Mouse (Mus musculus): ENCODE results near the gene Rab19. TPM values are rescaled to one million over a fixed set of nuclear protein-coding genes. Genes with fewer than 3 reads are reported as not detected.
"Not testable (repeated sequence)": the region's sequence is repeated elsewhere in the genome, so short reads cannot be mapped to it uniquely, and the experiment has no call there.

Gene Rab19
- polyA plus RNA-seq, 1 experiment from 2014 or later, result 0.64 TPM

GRCm38 (mm10) chr6:39373301-39373955 is 7.5 kb upstream of the Rab19 start:
- no peak for ATAC-seq (replicated peaks; ENCODE audit: insufficient number of reproducible peaks, low FRiP score, low TSS enrichment)
- H3K27ac ChIP-seq (ENCODE audit: low read depth, low read length), result peak overlapping the region; percentile 81

GRCm38 (mm10) chr6:39376775-39377174 is 4.2 kb upstream of the Rab19 start:
- Histone ChIP-seq H3K36me3 (ENCODE audit: control insufficient read depth, insufficient read depth, low read length) (no peaks in the 10 kb centered on the region), H3K4me3 (ENCODE audit: low read depth, low read length) (peak overlapping the region; percentile 86), H3K27me3 (ENCODE audit: control insufficient read depth, insufficient read depth, low read length) (peaks cover 5% of the 10 kb centered on the region; the same call in 1 of the 2 replicates), H3K9ac (ENCODE audit: low read depth, low read length) (peak overlapping the region; percentile 93), H3K4me1 (ENCODE audit: control insufficient read depth, insufficient read depth, low read length) (peaks cover 14% of the 10 kb centered on the region), H3K27ac (ENCODE audit: low read depth, low read length) (no peak overlapping the region), H3K4me2 (peak overlapping the region; percentile 72), H3K9me3 (replicated peaks; ENCODE audit: control insufficient read depth, low read length) (no peaks in the 10 kb centered on the region)
- no peak for ATAC-seq (replicated peaks; ENCODE audit: insufficient number of reproducible peaks, low FRiP score, low TSS enrichment)
- WGBS (ENCODE audit: insufficient replicate concordance), result 24% methylated on average over 9 of the region's 9 CpGs

More at GRCm38 (mm10) chr6:39373301-39373955, 7.5 kb upstream of the Rab19 start:
- WGBS (ENCODE audit: insufficient replicate concordance), result 76% methylated on average over 4 of the region's 4 CpGs
- H3K9ac ChIP-seq (ENCODE audit: low read depth, low read length), result 0 out of 2 replicates have a peak overlapping the region, but pooled peaks have one; percentile 52
- no peaks in the 10 kb centered on the region for H3K36me3 ChIP-seq (ENCODE audit: control insufficient read depth, insufficient read depth, low read length)
- no peak overlapping the region for H3K4me3 ChIP-seq (ENCODE audit: low read depth, low read length)
- H3K4me2 ChIP-seq, result no peak overlapping the region
- no peaks in the 10 kb centered on the region for H3K9me3 ChIP-seq (replicated peaks; ENCODE audit: control insufficient read depth, low read length)
- peaks cover 14% of the 10 kb centered on the region for H3K4me1 ChIP-seq (ENCODE audit: control insufficient read depth, insufficient read depth, low read length)
- no peaks in the 10 kb centered on the region for H3K27me3 ChIP-seq (ENCODE audit: control insufficient read depth, insufficient read depth, low read length)

GRCm38 (mm10) chr6:39377311-39377827 is 3.6 kb upstream of the Rab19 start, which contains the start of gene Slc37a3:
TSS of gene Slc37a3 (minus strand) at chr6:39377675.
- Histone ChIP-seq H3K4me1 (ENCODE audit: control insufficient read depth, insufficient read depth, low read length) (peaks cover 14% of the 10 kb centered on the region), H3K4me3 (ENCODE audit: low read depth, low read length) (peak within 1 kb of the TSS; percentile 86), H3K27ac (ENCODE audit: low read depth, low read length) (no peak within 1 kb of the TSS), H3K9ac (ENCODE audit: low read depth, low read length) (peak within 1 kb of the TSS; percentile 93), H3K4me2 (peak within 1 kb of the TSS; percentile 72), H3K9me3 (replicated peaks; ENCODE audit: control insufficient read depth, low read length) (no peaks in the 10 kb centered on the region), H3K27me3 (ENCODE audit: control insufficient read depth, insufficient read depth, low read length) (peaks cover 5% of the 10 kb centered on the region; the same call in 1 of the 2 replicates), H3K36me3 (ENCODE audit: control insufficient read depth, insufficient read depth, low read length) (no peaks in the 10 kb centered on the region)
- peak; percentile 86 for ATAC-seq (replicated peaks; ENCODE audit: insufficient number of reproducible peaks, low FRiP score, low TSS enrichment)
- WGBS (ENCODE audit: insufficient replicate concordance), result under 1% methylated on average over 42 of the region's 43 CpGs

- not testable (repeated sequence) for H3K36me3 ChIP-seq (ENCODE audit: control insufficient read depth, insufficient read depth, low read length); H3K9ac ChIP-seq (ENCODE audit: low read depth, low read length); H3K27me3 ChIP-seq (ENCODE audit: control insufficient read depth, insufficient read depth, low read length); H3K4me3 ChIP-seq (ENCODE audit: low read depth, low read length); ATAC-seq (replicated peaks; ENCODE audit: insufficient number of reproducible peaks, low FRiP score, low TSS enrichment); H3K4me1 ChIP-seq (ENCODE audit: control insufficient read depth, insufficient read depth, low read length); H3K9me3 ChIP-seq (replicated peaks; ENCODE audit: control insufficient read depth, low read length); H3K4me2 ChIP-seq; H3K27ac ChIP-seq (ENCODE audit: low read depth, low read length)
- 81% methylated on average over 11 of the region's 13 CpGs for WGBS (ENCODE audit: insufficient replicate concordance)
These were observed 2.7 kb upstream of the Rab19 start for GRCm38 (mm10) chr6:39378161-39378835.

- WGBS (ENCODE audit: insufficient replicate concordance), result 38% methylated on average over 4 of the region's 4 CpGs
- Histone ChIP-seq H3K4me2 (no peak overlapping the region), H3K9ac (ENCODE audit: low read depth, low read length) (no peak overlapping the region), H3K27ac (ENCODE audit: low read depth, low read length) (no peak overlapping the region), H3K36me3 (ENCODE audit: control insufficient read depth, insufficient read depth, low read length) (no peaks in the 10 kb centered on the region), H3K27me3 (ENCODE audit: control insufficient read depth, insufficient read depth, low read length) (peaks cover 5% of the 10 kb centered on the region; the same call in 1 of the 2 replicates), H3K9me3 (replicated peaks; ENCODE audit: control insufficient read depth, low read length) (no peaks in the 10 kb centered on the region), H3K4me1 (ENCODE audit: control insufficient read depth, insufficient read depth, low read length) (peaks cover 8% of the 10 kb centered on the region), H3K4me3 (ENCODE audit: low read depth, low read length) (no peak overlapping the region)
- no peak for ATAC-seq (replicated peaks; ENCODE audit: insufficient number of reproducible peaks, low FRiP score, low TSS enrichment)
These were observed 1.8 kb upstream of the Rab19 start for GRCm38 (mm10) chr6:39379224-39379623.

- Histone ChIP-seq H3K4me2 (no peak overlapping the region), H3K36me3 (ENCODE audit: control insufficient read depth, insufficient read depth, low read length) (no peaks in the 10 kb centered on the region), H3K4me3 (ENCODE audit: low read depth, low read length) (no peak overlapping the region), H3K27ac (ENCODE audit: low read depth, low read length) (no peak overlapping the region), H3K9me3 (replicated peaks; ENCODE audit: control insufficient read depth, low read length) (no peaks in the 10 kb centered on the region), H3K4me1 (ENCODE audit: control insufficient read depth, insufficient read depth, low read length) (peaks cover 8% of the 10 kb centered on the region), H3K9ac (ENCODE audit: low read depth, low read length) (no peak overlapping the region), H3K27me3 (ENCODE audit: control insufficient read depth, insufficient read depth, low read length) (peaks cover 5% of the 10 kb centered on the region; the same call in 1 of the 2 replicates)
- 57% methylated on average over 8 of the region's 8 CpGs for WGBS (ENCODE audit: insufficient replicate concordance)
- no peak for ATAC-seq (replicated peaks; ENCODE audit: insufficient number of reproducible peaks, low FRiP score, low TSS enrichment)
These were observed 1.2 kb upstream of the Rab19 start for GRCm38 (mm10) chr6:39379749-39380148.

- H3K4me3 ChIP-seq (ENCODE audit: low read depth, low read length), result no peak overlapping the region
- no peak for ATAC-seq (replicated peaks; ENCODE audit: insufficient number of reproducible peaks, low FRiP score, low TSS enrichment)
- H3K9me3 ChIP-seq (replicated peaks; ENCODE audit: control insufficient read depth, low read length), result no peaks in the 10 kb centered on the region
- peaks cover 8% of the 10 kb centered on the region for H3K4me1 ChIP-seq (ENCODE audit: control insufficient read depth, insufficient read depth, low read length)
- no peak overlapping the region for H3K9ac ChIP-seq (ENCODE audit: low read depth, low read length)
- WGBS (ENCODE audit: insufficient replicate concordance), result 79% methylated on average over 3 of the region's 3 CpGs
- H3K27me3 ChIP-seq (ENCODE audit: control insufficient read depth, insufficient read depth, low read length), result peaks cover 5% of the 10 kb centered on the region; the same call in 1 of the 2 replicates
- no peak overlapping the region for H3K4me2 ChIP-seq
- no peak overlapping the region for H3K27ac ChIP-seq (ENCODE audit: low read depth, low read length)
- H3K36me3 ChIP-seq (ENCODE audit: control insufficient read depth, insufficient read depth, low read length), result no peaks in the 10 kb centered on the region
These were observed 699 bp upstream of the Rab19 start for GRCm38 (mm10) chr6:39380276-39380675.

- H3K9me3 ChIP-seq (replicated peaks; ENCODE audit: control insufficient read depth, low read length), result no peaks in the 10 kb centered on the region
- H3K4me3 ChIP-seq (ENCODE audit: low read depth, low read length), result no peak overlapping the region
- WGBS (ENCODE audit: insufficient replicate concordance), result 91% methylated on average over 2 of the region's 2 CpGs
- H3K27ac ChIP-seq (ENCODE audit: low read depth, low read length), result no peak overlapping the region
- no peaks in the 10 kb centered on the region for H3K36me3 ChIP-seq (ENCODE audit: control insufficient read depth, insufficient read depth, low read length)
- no peaks in the 10 kb centered on the region for H3K27me3 ChIP-seq (ENCODE audit: control insufficient read depth, insufficient read depth, low read length)
- no peak overlapping the region for H3K4me2 ChIP-seq
- ATAC-seq (replicated peaks; ENCODE audit: insufficient number of reproducible peaks, low FRiP score, low TSS enrichment), result no peak
- no peak overlapping the region for H3K9ac ChIP-seq (ENCODE audit: low read depth, low read length)
- H3K4me1 ChIP-seq (ENCODE audit: control insufficient read depth, insufficient read depth, low read length), result no peaks in the 10 kb centered on the region
These were observed 9.0 kb downstream of the Rab19 start for GRCm38 (mm10) chr6:39389988-39390387.

All from heart, embryonic 11.5 days (tissue).